Mouse (Mus musculus): Measurements from ENCODE around the gene Adcy2.

DNA sequence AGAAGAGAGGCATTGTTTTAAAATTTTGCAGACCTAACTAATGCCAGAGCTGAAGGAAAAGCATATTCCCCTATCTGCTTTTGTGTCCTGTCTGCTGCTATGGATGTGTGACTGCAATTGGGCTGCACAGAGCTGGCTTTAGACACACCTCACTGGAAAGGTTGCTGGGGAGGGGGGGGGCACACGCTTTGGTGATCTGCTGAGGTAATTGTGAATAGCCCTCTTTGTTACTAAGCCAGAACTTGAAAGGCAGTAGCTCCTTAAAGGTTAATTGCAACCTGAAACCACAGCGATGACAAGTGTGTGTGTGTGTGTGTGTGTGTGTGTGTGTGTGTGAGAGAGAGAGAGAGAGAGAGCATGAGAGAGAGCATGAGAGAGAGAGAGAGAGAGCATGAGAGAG is 25.6 kb upstream of the Adcy2 start:
- TF ChIP-seq POLR2A (IDR thresholded peaks at IDR 0.05; ENCODE audit: insufficient read depth, low read length) (no peak), CTCF (IDR thresholded peaks at IDR 0.05; ENCODE audit: low read depth, low read length) (no peak)

All from ES-Bruce4 (cell line).